In genomic region chr10:98558560-98558959, GRCm38 (mm10) we compare ENCODE assay signal across 16 mouse cellular contexts.
"Had no signal": no experiment of that assay in that cellular context is flagged by ENCODE, and none has a peak within 500 bp of the region (broad histone marks: within the 10 kb centered on the region; RNA-seq: fewer than 3 reads in every experiment).

No protein-coding gene starts in this region.

- H3K27ac ChIP-seq: neural tube, embryonic 13.5 days; neural tube, embryonic 15.5 days; stomach, embryonic 15.5 days; stomach, postnatal 0 days had no signal

- H3K36me3 ChIP-seq: neural tube, embryonic 13.5 days; neural tube, embryonic 15.5 days; stomach, embryonic 15.5 days had no signal

- DNase-seq: retina, postnatal 1 day; right cerebral cortex, adult 18-20 months; right cerebral cortex, postnatal 14 days; right cerebral cortex, postnatal 25 days; right cerebral cortex, postnatal 4 days; spleen, adult 18-20 months; thymus, adult 18-20 months; thymus, adult 2 months; thymus, postnatal 14 days; thymus, postnatal 25 days; thymus, postnatal 36 days; thymus, postnatal 4 days had no signal

- H3K4me3 ChIP-seq: neural tube, embryonic 13.5 days; neural tube, embryonic 15.5 days; stomach, embryonic 15.5 days had no signal

- H3K9me3 ChIP-seq: neural tube, embryonic 13.5 days; neural tube, embryonic 15.5 days; stomach, embryonic 15.5 days had no signal

- H3K4me1 ChIP-seq: neural tube, embryonic 13.5 days; neural tube, embryonic 15.5 days; stomach, embryonic 15.5 days had no signal

- H3K4me2 ChIP-seq: neural tube, embryonic 13.5 days; neural tube, embryonic 15.5 days; stomach, embryonic 15.5 days had no signal

- H3K9ac ChIP-seq: neural tube, embryonic 13.5 days; neural tube, embryonic 15.5 days; stomach, embryonic 15.5 days had no signal

- H3K27me3 ChIP-seq: neural tube, embryonic 13.5 days; neural tube, embryonic 15.5 days; stomach, embryonic 15.5 days had no signal
